Mouse (Mus musculus): Measurements from ENCODE around the gene Nt5m.

The Nt5m gene

GRCm38 (mm10) chr11:59839459-59840126 lies 346 bp downstream of the Nt5m start, which contains the start of gene Cops3:
Gene Cops3, minus strand, starts transcription at chr11:59839838.
- peak; percentile 97 for DNase-seq (ENCODE audit: low read depth, low spot score)

- no peak for DNase-seq (ENCODE audit: low read depth, low spot score)
These were observed 7.1 kb downstream of the Nt5m start for GRCm38 (mm10) chr11:59846311-59846710.

- no peak for DNase-seq (ENCODE audit: low read depth, low spot score)
These were observed 7.9 kb downstream of the Nt5m start for GRCm38 (mm10) chr11:59847131-59847530.

- DNase-seq (ENCODE audit: low read depth, low spot score), result no peak
These were observed 8.9 kb downstream of the Nt5m start for GRCm38 (mm10) chr11:59847891-59848884.

- DNase-seq (ENCODE audit: low read depth, low spot score), result no peak
These were observed 13.6 kb downstream of the Nt5m start for GRCm38 (mm10) chr11:59852865-59853264.

GRCm38 (mm10) chr11:59860467-59860866 lies 21.2 kb downstream of the Nt5m start:
- DNase-seq (ENCODE audit: low read depth, low spot score), result no peak

- DNase-seq (ENCODE audit: low read depth, low spot score), result no peak
These were observed 25.1 kb downstream of the Nt5m start for GRCm38 (mm10) chr11:59864316-59864715.

- DNase-seq (ENCODE audit: low read depth, low spot score), result no peak
These were observed 32.9 kb downstream of the Nt5m start for GRCm38 (mm10) chr11:59872124-59872523.

- no peak for DNase-seq (ENCODE audit: low read depth, low spot score)
These were observed 40.8 kb downstream of the Nt5m start for GRCm38 (mm10) chr11:59880031-59880430.

GRCm38 (mm10) chr11:59885217-59885986 lies 46.2 kb downstream of the Nt5m start:
- DNase-seq (ENCODE audit: low read depth, low spot score), result no peak

GRCm38 (mm10) chr11:59886952-59887351 lies 47.7 kb downstream of the Nt5m start:
- DNase-seq (ENCODE audit: low read depth, low spot score), result no peak

- no peak for DNase-seq (ENCODE audit: low read depth, low spot score)
These were observed 48.9 kb downstream of the Nt5m start for GRCm38 (mm10) chr11:59888151-59888550.

GRCm38 (mm10) chr11:59891854-59892253 lies 52.6 kb downstream of the Nt5m start:
- no peak for DNase-seq (ENCODE audit: low read depth, low spot score)

GRCm38 (mm10) chr11:59893153-59893788 lies 54.0 kb downstream of the Nt5m start:
- no peak for DNase-seq (ENCODE audit: low read depth, low spot score)

GRCm38 (mm10) chr11:59894916-59895315 lies 55.7 kb downstream of the Nt5m start:
- no peak for DNase-seq (ENCODE audit: low read depth, low spot score)

GRCm38 (mm10) chr11:59895316-59895715 lies 56.1 kb downstream of the Nt5m start:
- no peak for DNase-seq (ENCODE audit: low read depth, low spot score)

- no peak for DNase-seq (ENCODE audit: low read depth, low spot score)
These were observed 58.8 kb downstream of the Nt5m start for GRCm38 (mm10) chr11:59897981-59898599.

- DNase-seq (ENCODE audit: low read depth, low spot score), result no peak
These were observed 60.8 kb downstream of the Nt5m start for GRCm38 (mm10) chr11:59899711-59900685.

GRCm38 (mm10) chr11:59900995-59901394 lies 61.7 kb downstream of the Nt5m start:
- no peak for DNase-seq (ENCODE audit: low read depth, low spot score)

Data from telencephalon, adult 2 months (tissue).